Mouse (Mus musculus) liver, embryonic 14 days (tissue): ENCODE measurements around the gene 4933427D14Rik. TPM values are rescaled to one million over a fixed set of nuclear protein-coding genes. Genes with fewer than 3 reads are reported as not detected.

ENCODE experiments used
- polyA plus RNA-seq: library from polyadenylated mRNA; depleted of rRNA; stranded (reverse); fragments of >200 nt; gene quantifications from 2 replicates; pipeline ENCODE4 v1.2.3, GENCODE M21; 2012; rRNA removed

Gene 4933427D14Rik
- polyA plus RNA-seq = 2.1 and 2.2 TPM in 2 replicates

GRCm38 (mm10) chr11:72207204-72207833 lies at the start of gene 4933427D14Rik, which contains the start of gene Txndc17:
Gene 4933427D14Rik, minus strand, starts transcription at chr11:72207459.
Gene Txndc17, plus strand, starts transcription at chr11:72207547.

GRCm38 (mm10) chr11:72215410-72215797 lies 8.1 kb upstream of the 4933427D14Rik start, which contains the start of gene Med31:
Gene Med31, minus strand, starts transcription at chr11:72215592.

GRCm38 (mm10) chr11:72206341-72207203 lies 687 bp downstream of the 4933427D14Rik start, which contains the start of gene Gm43951:
Gene Gm43951, minus strand, starts transcription at chr11:72206840.

GRCm38 (mm10) chr11:72135383-72136158 lies 71.7 kb downstream of the 4933427D14Rik start, which contains the start of gene Pitpnm3:
Gene Pitpnm3, minus strand, starts transcription at chr11:72135778.

Other genes starting within 250 kb of the 4933427D14Rik start
- 0.07 and 0.09 TPM in 2 replicates for gene Aipl1, start 169.9 kb downstream of the 4933427D14Rik start, polyA plus RNA-seq
- gene Pimreg, start 165.4 kb downstream of the 4933427D14Rik start, polyA plus RNA-seq = 11.9 and 13.7 TPM in 2 replicates
- gene Pitpnm3, start 71.7 kb downstream of the 4933427D14Rik start, polyA plus RNA-seq = 0.03 TPM in 2 replicates
- 0.08 and 0.09 TPM in 2 replicates for gene Gm43951, start 619 bp downstream of the 4933427D14Rik start, polyA plus RNA-seq
- gene Txndc17, start 88 bp upstream of the 4933427D14Rik start, polyA plus RNA-seq = 47.2 and 50.0 TPM in 2 replicates
- gene Med31, start 8.1 kb upstream of the 4933427D14Rik start, polyA plus RNA-seq = 8.2 and 8.4 TPM in 2 replicates
- not detected in 2 replicates for gene Slc13a5, start 59.8 kb upstream of the 4933427D14Rik start, polyA plus RNA-seq
- 2.6 and 3.7 TPM in 2 replicates for gene Xaf1, start 94.2 kb upstream of the 4933427D14Rik start, polyA plus RNA-seq
- not detected in 2 replicates for gene Fbxo39, start 107.0 kb upstream of the 4933427D14Rik start, polyA plus RNA-seq
- gene Tekt1, start 155.0 kb upstream of the 4933427D14Rik start, polyA plus RNA-seq = 0.01 and 0.05 TPM in 2 replicates
- 1.0 and 1.3 TPM in 2 replicates for gene Smtnl2, start 204.3 kb upstream of the 4933427D14Rik start, polyA plus RNA-seq
- 0.14 and 0.15 TPM in 2 replicates for gene Ggt6, start 228.1 kb upstream of the 4933427D14Rik start, polyA plus RNA-seq
- 57.0 and 61.2 TPM in 2 replicates for gene Mybbp1a, start 233.9 kb upstream of the 4933427D14Rik start, polyA plus RNA-seq